ENCODE assay signal across 17 mouse cellular contexts in the genomic region with DNA sequence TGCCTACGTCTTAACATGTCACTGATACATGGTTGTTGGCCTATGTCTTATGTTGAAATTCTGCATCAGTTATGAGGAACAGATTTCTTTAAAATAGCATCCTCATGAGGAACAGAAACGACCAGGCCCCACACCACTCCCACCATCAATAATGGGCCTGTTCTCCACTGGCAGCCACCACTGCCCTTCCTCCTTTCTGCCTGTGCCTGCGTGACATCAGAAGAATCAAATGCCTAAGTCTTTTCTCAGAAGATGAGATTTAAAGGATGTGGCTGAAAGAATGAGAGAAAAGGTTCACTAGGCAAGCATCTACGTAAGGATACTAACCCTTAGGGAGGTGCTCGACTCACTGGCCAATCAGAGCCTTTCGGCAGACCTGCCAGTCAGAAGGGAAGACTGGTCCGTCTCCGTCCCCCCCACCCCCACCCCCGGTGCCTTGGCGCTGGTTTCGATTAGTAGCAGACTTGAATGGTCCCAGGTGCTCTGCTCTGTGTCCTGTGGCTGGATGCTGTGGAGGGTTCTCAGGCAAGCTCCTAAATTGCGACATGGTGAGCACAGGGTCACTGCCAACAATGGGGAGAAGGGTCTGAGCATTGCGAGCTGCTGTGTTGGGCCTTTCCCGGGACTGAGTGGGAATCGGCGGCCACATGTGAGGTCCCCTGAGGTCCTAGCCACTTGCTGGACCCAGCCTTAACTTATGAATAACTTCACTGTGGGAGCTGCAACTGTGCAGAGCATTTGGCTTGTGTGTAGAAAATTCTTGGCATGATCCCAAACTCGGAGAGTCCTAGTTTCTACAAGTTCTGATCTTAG.
A peak's percentile ranks its signal among the peaks of the same experiment; 100 is the strongest.
DNase-seq lines count a peak whose midpoint lies in the region; TF ChIP-seq lines count a peak whose summit lies in the region.
"Had no signal": no experiment of that assay in that cellular context is flagged by ENCODE, and none has a peak within 500 bp of the region (broad histone marks: within the 10 kb centered on the region; RNA-seq: fewer than 3 reads in every experiment).

No protein-coding gene starts in this region.

- no peak for TF ChIP-seq CTCF in ES-Bruce4 (IDR thresholded peaks at IDR 0.05; ENCODE audit: low read depth, low read length)
- TF ChIP-seq CTCF in lung, adult 2 months (IDR thresholded peaks at IDR 0.05; ENCODE audit: insufficient read depth, low read length), result no peak

- no peaks in the 10 kb centered on the region for H3K27me3 ChIP-seq in ES-Bruce4 (ENCODE audit: control insufficient read depth, insufficient read depth, low read length, poor library complexity, severe bottlenecking)
- H3K27me3 ChIP-seq: forebrain, embryonic 13.5 days; heart, embryonic 12.5 days; liver, embryonic 12.5 days; midbrain, embryonic 12.5 days had no signal

- DNase-seq in layer of hippocampus, adult 9-11 months, result peak; percentile 14
- DNase-seq in layer of hippocampus, adult 9-10 months (ENCODE audit: low spot score), result no peak
- DNase-seq in A20 (ENCODE audit: low read depth, low spot score), result peak; percentile 8
- DNase-seq in cerebellum, adult 8-10 months, result peak; percentile 17
- DNase-seq in adrenal gland, postnatal 4 days (ENCODE audit: low spot score in 2 of 2), result no peak
- DNase-seq in kidney, postnatal 10 days, result no peak
- DNase-seq in lung, adult 2 months, result no peak
- DNase-seq: gastrocnemius, postnatal 10 days; heart, postnatal 4 days; layer of hippocampus, postnatal 36 days; left cerebral cortex, postnatal 4 days; lung, postnatal 14 days had no signal

- no peak for TF ChIP-seq POLR2A in ES-Bruce4 (IDR thresholded peaks at IDR 0.05; ENCODE audit: insufficient read depth, low read length)
- TF ChIP-seq POLR2A in lung, adult 2 months (IDR thresholded peaks at IDR 0.05; ENCODE audit: borderline replicate concordance, extremely low read depth, low read depth, low read length), result no peak

- TF ChIP-seq EP300 in ES-Bruce4 (IDR thresholded peaks at IDR 0.05; ENCODE audit: insufficient read depth, low read depth, low read length), result no peak

- H3K9me3 ChIP-seq in ES-Bruce4 (replicated peaks; ENCODE audit: control insufficient read depth, insufficient read depth, low read length, poor library complexity, severe bottlenecking), result peaks cover 11% of the 10 kb centered on the region

- WGBS in lung, adult 2 months, result 84% methylated on average over 17 of the region's 17 CpGs

- peak overlapping the region; percentile 99 for H3K4me3 ChIP-seq in ES-Bruce4 (ENCODE audit: low read depth, low read length)
- no peak overlapping the region for H3K4me3 ChIP-seq in lung, adult 2 months (replicated peaks; ENCODE audit: extremely low read depth, low read depth, low read length)
- H3K4me3 ChIP-seq: forebrain, embryonic 13.5 days; heart, embryonic 12.5 days; liver, embryonic 12.5 days; midbrain, embryonic 12.5 days had no signal

- no peaks in the 10 kb centered on the region for H3K36me3 ChIP-seq in ES-Bruce4 (ENCODE audit: control insufficient read depth, insufficient read depth, low read length, poor library complexity, severe bottlenecking)
- H3K36me3 ChIP-seq: liver, embryonic 12.5 days; midbrain, embryonic 12.5 days had no signal

- peak overlapping the region; percentile 67 for H3K9ac ChIP-seq in ES-Bruce4 (ENCODE audit: low read depth, poor library complexity, severe bottlenecking)
- H3K9ac ChIP-seq: forebrain, embryonic 13.5 days; heart, embryonic 12.5 days; liver, embryonic 12.5 days; midbrain, embryonic 12.5 days had no signal

- H3K27ac ChIP-seq in ES-Bruce4 (ENCODE audit: insufficient read depth, low read length), result peak overlapping the region; percentile 39
- H3K27ac ChIP-seq: forebrain, embryonic 13.5 days; liver, embryonic 12.5 days; midbrain, embryonic 12.5 days had no signal

- H3K4me1 ChIP-seq in ES-Bruce4 (ENCODE audit: control insufficient read depth, insufficient read depth, low read length), result no peaks in the 10 kb centered on the region
- no peaks in the 10 kb centered on the region for H3K4me1 ChIP-seq in lung, adult 2 months (ENCODE audit: control insufficient read depth, insufficient read depth, low read length)
- H3K4me1 ChIP-seq: heart, embryonic 12.5 days had no signal

Comparison
In these comparisons a context has a peak if more than half of its experiments do, and no peak if none do; other contexts are left out.
1. DNase-seq: peak in layer of hippocampus, adult 9-11 months (single experiment), A20 (single experiment) and cerebellum, adult 8-10 months (single experiment); none in layer of hippocampus, adult 9-10 months (single experiment), adrenal gland, postnatal 4 days (0 of 2), kidney, postnatal 10 days (single experiment) and lung, adult 2 months (single experiment).